Mouse (Mus musculus) R1 (cell line): ENCODE data around the gene Atf7.
"Not testable (repeated sequence)": the region's sequence is repeated elsewhere in the genome, so short reads cannot be mapped to it uniquely, and the experiment has no call there.

Experiments used
- DNase-seq: peaks from one replicate; pipeline ENCODE4 v3.0.0-alpha.2; 2018; ENCODE audit warnings: low read depth, low spot score

The Atf7 gene

GRCm38 (mm10) chr15:102624970-102625686 is at the start of gene Atf7, which contains the start of gene Gm28047:
Gene Atf7, minus strand, starts transcription at chr15:102625464.
Gene Gm28047, minus strand, starts transcription at chr15:102625067.
- DNase-seq, result peak; percentile 100

GRCm38 (mm10) chr15:102673548-102673947 is 48.3 kb upstream of the Atf7 start:
- DNase-seq, result peak; percentile 97

- DNase-seq, result peak; percentile 65
These were observed 47.2 kb upstream of the Atf7 start, which contains the start of gene Atp5g2 for GRCm38 (mm10) chr15:102672215-102673071. Gene Atp5g2, minus strand, starts transcription at chr15:102672352.

GRCm38 (mm10) chr15:102671721-102672214 is 46.5 kb upstream of the Atf7 start:
- DNase-seq, result peak; percentile 95

- DNase-seq, result peak; percentile 100
These were observed 45.7 kb upstream of the Atf7 start for GRCm38 (mm10) chr15:102670767-102671575.

- peak; percentile 43 for DNase-seq
These were observed 45.0 kb upstream of the Atf7 start for GRCm38 (mm10) chr15:102670281-102670680.

- no peak for DNase-seq
These were observed 44.3 kb upstream of the Atf7 start for GRCm38 (mm10) chr15:102669571-102669970.

GRCm38 (mm10) chr15:102665494-102665893 is 40.2 kb upstream of the Atf7 start:
- peak; percentile 85 for DNase-seq

- no peak for DNase-seq
These were observed 38.6 kb upstream of the Atf7 start for GRCm38 (mm10) chr15:102663825-102664224.

GRCm38 (mm10) chr15:102662601-102663000 is 37.3 kb upstream of the Atf7 start:
- not testable (repeated sequence) for DNase-seq

- DNase-seq, result no peak
These were observed 32.7 kb upstream of the Atf7 start for GRCm38 (mm10) chr15:102657926-102658381.

GRCm38 (mm10) chr15:102656658-102657057 is 31.4 kb upstream of the Atf7 start:
- no peak for DNase-seq

GRCm38 (mm10) chr15:102651928-102652660 is 26.8 kb upstream of the Atf7 start:
- DNase-seq, result not testable (repeated sequence)

- DNase-seq, result no peak
These were observed 25.8 kb upstream of the Atf7 start for GRCm38 (mm10) chr15:102651107-102651506.

GRCm38 (mm10) chr15:102635817-102636216 is 10.6 kb upstream of the Atf7 start:
- DNase-seq, result no peak

- no peak for DNase-seq
These were observed 9.4 kb upstream of the Atf7 start for GRCm38 (mm10) chr15:102634684-102635083.

- no peak for DNase-seq
These were observed 407 bp upstream of the Atf7 start for GRCm38 (mm10) chr15:102625687-102626055.

- no peak for DNase-seq
These were observed 834 bp downstream of the Atf7 start for GRCm38 (mm10) chr15:102624291-102624969.

GRCm38 (mm10) chr15:102623121-102623520 is 2.1 kb downstream of the Atf7 start:
- DNase-seq, result no peak

GRCm38 (mm10) chr15:102622536-102622935 is 2.7 kb downstream of the Atf7 start:
- no peak for DNase-seq
